Mouse (Mus musculus) hindbrain, embryonic 11.5 days (tissue): ENCODE measurements around the gene Nsun2. TPM values are rescaled to one million over a fixed set of nuclear protein-coding genes. Genes with fewer than 3 reads are reported as not detected.
"Not testable (repeated sequence)": the region's sequence is repeated elsewhere in the genome, so short reads cannot be mapped to it uniquely, and the experiment has no call there.

ENCODE experiments used
- ATAC-seq: fragments of 200-750 bp; cut with Nextera tagmentation; 2 replicates; pipeline ENCODE4 v1.8.0; 2017; ENCODE audit warnings: mild to moderate bottlenecking, moderate TSS enrichment, moderate library complexity; ENCODE audit not compliant: low FRiP score
- DNase-seq: peaks from one replicate; pipeline ENCODE4 v3.0.0-alpha.2; 2015; ENCODE audit warnings: low spot score
- H3K27ac ChIP-seq: fragments of 300-500 bp; sonication (generic); 2 replicates; pipeline ENCODE4 v1.5.1; 2014; ENCODE audit warnings: mild to moderate bottlenecking, low read depth, low read length
- H3K27me3 ChIP-seq: fragments of 300-500 bp; sonication (generic); 2 replicates; pipeline ENCODE4 v1.6.1; 2014; ENCODE audit warnings: mild to moderate bottlenecking, low read length, moderate library complexity, mixed read lengths; ENCODE audit not compliant: control insufficient read depth, insufficient read depth
- H3K36me3 ChIP-seq: fragments of 300-500 bp; sonication (generic); 2 replicates; pipeline ENCODE4 v1.6.1; 2014; ENCODE audit warnings: mild to moderate bottlenecking, low read length, moderate library complexity, mixed read lengths; ENCODE audit not compliant: control insufficient read depth, insufficient read depth
- H3K4me1 ChIP-seq: fragments of 300-500 bp; sonication (generic); replicated peaks from 2 replicates; pipeline ENCODE4 v1.6.1; 2014; ENCODE audit warnings: low read length, mixed read lengths; ENCODE audit not compliant: control insufficient read depth, insufficient read depth
- H3K4me2 ChIP-seq: fragments of 300-500 bp; sonication (generic); replicated peaks from 2 replicates; pipeline ENCODE4 v1.6.1; 2014; ENCODE audit warnings: mild to moderate bottlenecking, low read depth, low read length
- H3K4me3 ChIP-seq: fragments of 300-500 bp; sonication (generic); 2 replicates; pipeline ENCODE4 v1.5.1; 2014; ENCODE audit warnings: low read depth, low read length
- H3K9ac ChIP-seq: fragments of 300-500 bp; sonication (generic); 2 replicates; pipeline ENCODE4 v1.6.1; 2014; ENCODE audit warnings: low read depth, low read length
- H3K9me3 ChIP-seq: fragments of 300-500 bp; sonication (generic); 2 replicates; pipeline ENCODE4 v1.6.1; 2016; ENCODE audit warnings: low read length; ENCODE audit not compliant: control insufficient read depth
- WGBS: fragments of 180-500 bp; shearing (Covaris S2); extraction: QIAGEN DNeasy Blood & Tissue Kit; methylation state at CpG from one replicate; pipeline ENCODE4 v1.1.7; 2014; 5-methylcytosine and 5-hydroxymethylcytosine counted together
- polyA plus RNA-seq: library from polyadenylated mRNA; unstranded; fragments of >200 nt; fragmentation: Nextera tagmentation; extraction: Ambion mirVana; gene quantifications from 2 replicates; pipeline ENCODE4 v1.2.1, GENCODE M21; 2014

Gene Nsun2
- polyA plus RNA-seq, 1 experiment from 2014 or later, result 114 TPM

DNA sequence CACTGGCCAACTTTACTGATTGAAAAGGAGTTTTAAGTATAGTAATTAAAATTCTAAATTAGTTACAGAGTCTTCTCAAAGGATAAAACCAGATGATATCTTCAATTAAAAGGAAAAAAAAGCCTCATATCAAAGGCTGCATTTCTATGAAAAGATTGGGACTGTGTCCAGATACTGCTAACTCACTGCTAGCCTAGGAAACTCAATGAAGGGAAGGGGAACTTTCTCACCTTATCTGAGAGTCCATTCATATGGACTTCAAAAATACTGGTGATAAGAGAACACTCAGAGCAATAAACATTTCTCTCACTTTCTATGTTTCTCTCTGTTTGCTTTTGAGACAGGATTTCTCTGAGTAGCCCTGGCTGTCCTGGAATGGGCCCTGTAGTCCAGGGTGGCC is 31.0 kb downstream of the Nsun2 start:
- Histone ChIP-seq H3K36me3 (no peaks in the 10 kb centered on the region), H3K4me2 (no peak overlapping the region), H3K4me3 (no peak overlapping the region), H3K4me1 (no peaks in the 10 kb centered on the region), H3K27me3 (no peaks in the 10 kb centered on the region), H3K9me3 (no peaks in the 10 kb centered on the region), H3K9ac (no peak overlapping the region), H3K27ac (no peak overlapping the region)
- DNase-seq (no peak), ATAC-seq (no peak)

DNA sequence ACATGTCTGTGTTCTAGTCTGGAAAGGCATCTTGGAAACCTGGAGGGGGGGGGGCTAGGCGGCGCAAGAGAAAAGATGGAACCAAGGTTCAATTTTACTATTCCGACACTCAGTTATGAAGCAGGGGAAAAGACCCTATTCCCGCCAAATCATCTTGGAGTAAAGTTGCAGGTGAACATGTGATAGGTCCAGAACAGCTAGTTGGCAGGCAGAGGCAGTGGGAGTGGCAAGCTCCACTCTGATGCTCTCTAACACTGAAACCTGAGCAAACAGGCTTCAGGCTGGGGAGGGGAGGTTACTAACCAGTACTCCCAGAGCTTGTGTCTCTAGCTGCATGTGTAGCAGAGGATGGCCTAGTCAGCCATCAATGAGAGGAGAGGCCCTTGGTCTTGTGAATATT is 31.9 kb downstream of the Nsun2 start:
- not testable (repeated sequence) for ATAC-seq, H3K27me3 ChIP-seq, DNase-seq, H3K36me3 ChIP-seq, H3K4me3 ChIP-seq, H3K27ac ChIP-seq, H3K4me1 ChIP-seq, H3K4me2 ChIP-seq, H3K9ac ChIP-seq, H3K9me3 ChIP-seq
- 93% methylated on average over 4 of the region's 4 CpGs for WGBS

DNA sequence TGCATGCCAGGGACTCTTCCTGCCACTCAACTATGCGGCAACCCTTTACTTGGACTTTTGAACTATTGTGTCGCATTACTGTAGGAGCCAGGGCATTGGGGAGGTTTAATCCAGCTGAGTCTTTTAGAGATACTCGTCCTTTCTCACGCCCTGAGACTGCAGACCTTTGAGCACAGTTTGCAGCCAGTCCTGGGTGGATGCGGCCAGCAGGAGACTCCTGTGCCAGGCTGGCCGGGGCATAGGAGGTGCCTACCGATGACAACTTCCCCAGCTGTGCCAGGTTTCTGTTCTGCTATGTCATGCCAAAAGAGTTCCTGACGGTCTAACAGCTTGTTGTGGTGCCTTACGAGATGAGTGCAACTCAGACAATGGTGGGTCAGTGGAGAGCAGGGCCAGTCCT is 35.7 kb downstream of the Nsun2 start:
- ATAC-seq (no peak), DNase-seq (no peak)
- Histone ChIP-seq H3K9ac (no peak overlapping the region), H3K4me2 (no peak overlapping the region), H3K9me3 (no peaks in the 10 kb centered on the region), H3K27ac (no peak overlapping the region), H3K4me3 (no peak overlapping the region), H3K27me3 (no peaks in the 10 kb centered on the region), H3K4me1 (no peaks in the 10 kb centered on the region), H3K36me3 (no peaks in the 10 kb centered on the region)
- WGBS, result 87% methylated on average over 9 of the region's 9 CpGs

DNA sequence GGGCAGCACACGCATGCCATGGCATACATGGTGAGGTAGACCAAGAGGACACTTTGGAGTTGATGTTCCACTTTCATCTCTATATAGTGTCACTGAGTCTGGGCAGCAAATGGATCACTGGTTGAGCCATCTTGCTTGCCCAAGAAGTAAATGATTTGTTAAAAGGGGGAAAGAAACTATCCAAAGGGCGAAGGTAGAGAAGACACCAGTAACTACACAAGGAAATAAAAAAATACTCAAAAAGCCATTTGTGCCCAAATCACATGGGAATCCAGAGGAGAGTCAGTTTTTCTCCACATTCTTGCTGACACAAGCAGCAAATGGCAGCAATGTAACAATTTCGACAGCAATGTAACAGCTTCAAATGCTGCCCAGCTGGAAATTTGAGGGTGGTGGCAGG is 39.0 kb downstream of the Nsun2 start:
- Histone ChIP-seq H3K4me3 (no peak overlapping the region), H3K9me3 (no peaks in the 10 kb centered on the region), H3K9ac (no peak overlapping the region), H3K27me3 (no peaks in the 10 kb centered on the region), H3K36me3 (no peaks in the 10 kb centered on the region), H3K4me1 (no peaks in the 10 kb centered on the region), H3K27ac (no peak overlapping the region), H3K4me2 (no peak overlapping the region)
- 88% methylated on average over 3 of the region's 3 CpGs for WGBS
- DNase-seq (no peak), ATAC-seq (no peak)

DNA sequence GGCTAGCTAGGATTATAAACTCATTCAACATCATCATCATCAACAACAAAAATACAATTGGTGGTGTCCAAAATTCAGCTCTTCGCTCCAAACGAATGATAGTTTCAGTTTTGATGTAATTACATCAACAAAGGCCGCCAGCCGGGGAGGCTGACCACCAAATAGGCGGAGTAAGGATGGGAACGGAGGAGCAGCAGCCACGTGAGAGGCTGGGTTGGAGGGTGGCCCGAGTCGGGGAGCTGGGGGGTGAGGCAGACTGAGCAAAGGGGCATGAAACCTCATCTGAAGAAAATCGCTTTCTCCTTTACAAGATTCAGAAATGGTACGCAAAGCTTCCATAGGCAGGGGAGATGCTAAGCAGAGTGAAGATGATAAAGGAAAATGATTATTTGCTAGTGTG is 43.1 kb downstream of the Nsun2 start:
- DNase-seq (no peak), ATAC-seq (no peak)
- no peak overlapping the region for H3K27ac ChIP-seq
- no peaks in the 10 kb centered on the region for H3K36me3 ChIP-seq
- no peaks in the 10 kb centered on the region for H3K27me3 ChIP-seq
- H3K4me2 ChIP-seq, result no peak overlapping the region
- 66% methylated on average over 11 of the region's 11 CpGs for WGBS
- H3K4me1 ChIP-seq, result no peaks in the 10 kb centered on the region
- H3K9ac ChIP-seq, result no peak overlapping the region
- no peak overlapping the region for H3K4me3 ChIP-seq
- H3K9me3 ChIP-seq, result no peaks in the 10 kb centered on the region

DNA sequence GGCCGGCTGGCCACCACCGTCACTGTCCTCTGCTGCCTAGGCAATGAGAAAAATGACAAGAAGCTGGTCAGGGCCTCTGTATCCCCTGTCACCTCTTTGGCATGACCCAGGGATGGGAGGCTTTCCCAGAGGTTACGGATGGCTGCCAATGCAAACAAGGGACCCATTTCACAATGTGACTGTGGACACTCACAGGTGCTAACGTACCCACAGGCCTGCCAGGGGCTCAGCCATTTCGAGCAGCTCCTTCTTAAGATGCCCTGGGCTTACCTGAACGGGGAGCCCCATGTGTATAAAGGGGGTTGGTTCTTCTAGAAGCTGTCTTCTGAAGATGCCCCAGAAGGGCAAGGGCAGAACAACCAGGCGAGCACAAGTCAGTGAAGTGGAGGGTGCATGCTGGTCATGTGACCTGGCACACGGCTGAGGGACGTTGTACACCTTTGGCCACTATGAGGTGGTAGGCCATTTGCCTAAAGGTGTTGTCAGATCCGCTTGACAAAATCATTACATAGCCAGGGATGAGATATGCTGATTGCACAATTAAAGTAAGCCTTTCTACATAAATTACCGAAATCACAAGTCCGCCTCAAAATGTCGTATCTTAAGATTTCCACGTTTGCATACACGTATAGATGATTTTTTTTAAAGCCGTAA is 43.8 kb downstream of the Nsun2 start:
- Histone ChIP-seq H3K27me3 (no peaks in the 10 kb centered on the region), H3K4me3 (no peak overlapping the region), H3K4me1 (no peaks in the 10 kb centered on the region), H3K4me2 (no peak overlapping the region), H3K36me3 (no peaks in the 10 kb centered on the region), H3K9me3 (no peaks in the 10 kb centered on the region), H3K27ac (no peak overlapping the region), H3K9ac (no peak overlapping the region)
- ATAC-seq, result no peak
- no peak for DNase-seq
- WGBS, result 87% methylated on average over 16 of the region's 16 CpGs

DNA sequence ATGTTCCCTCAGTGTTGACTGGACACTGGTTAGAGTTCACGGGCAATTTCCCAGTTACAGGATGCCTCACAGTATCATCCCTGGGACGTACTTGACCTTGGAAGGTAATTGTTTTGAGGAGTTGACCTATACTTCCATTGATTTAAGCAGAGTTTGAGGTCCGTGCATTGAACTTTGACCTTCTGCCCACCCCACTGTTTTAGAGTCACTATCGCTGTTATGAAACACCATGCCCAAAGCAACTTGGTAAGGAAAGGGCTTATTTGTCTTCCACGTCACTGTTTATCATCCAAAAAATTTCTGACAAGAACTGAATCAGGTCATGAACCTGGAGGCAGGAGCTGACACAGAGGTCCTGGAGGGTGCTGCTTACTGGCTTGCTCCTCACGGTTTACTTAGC is 48.9 kb downstream of the Nsun2 start:
- DNase-seq (no peak), ATAC-seq (no peak)
- Histone ChIP-seq H3K27ac (no peak overlapping the region), H3K4me2 (no peak overlapping the region), H3K4me1 (no peaks in the 10 kb centered on the region), H3K9me3 (no peaks in the 10 kb centered on the region), H3K9ac (no peak overlapping the region), H3K36me3 (no peaks in the 10 kb centered on the region), H3K4me3 (no peak overlapping the region), H3K27me3 (no peaks in the 10 kb centered on the region)
- 88% methylated on average over 6 of the region's 6 CpGs for WGBS

DNA sequence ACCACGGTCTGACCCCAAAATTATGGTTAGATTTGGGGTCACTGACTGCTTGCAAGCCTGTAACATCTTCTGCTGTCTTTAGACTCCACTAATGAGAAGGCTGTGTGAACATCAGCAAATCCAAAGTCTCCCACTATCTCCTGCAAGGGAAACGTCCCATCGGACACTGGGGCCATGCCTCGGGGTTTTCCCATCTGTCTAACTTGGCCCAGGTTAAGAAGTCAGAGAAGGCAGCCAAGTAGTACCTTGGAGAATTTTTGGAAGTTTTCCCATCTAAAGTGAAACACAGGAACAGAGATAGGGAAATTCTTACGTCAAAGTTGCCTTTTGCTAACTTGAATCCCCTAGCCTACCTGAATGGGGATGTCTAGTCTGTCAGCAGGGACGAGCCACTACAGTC is 50.0 kb downstream of the Nsun2 start:
- Histone ChIP-seq H3K36me3 (no peaks in the 10 kb centered on the region), H3K9ac (no peak overlapping the region), H3K27me3 (no peaks in the 10 kb centered on the region), H3K4me2 (no peak overlapping the region), H3K27ac (no peak overlapping the region), H3K4me3 (no peak overlapping the region), H3K4me1 (no peaks in the 10 kb centered on the region), H3K9me3 (no peaks in the 10 kb centered on the region)
- DNase-seq (no peak), ATAC-seq (no peak)
- WGBS, result 89% methylated on average over 6 of the region's 6 CpGs

DNA sequence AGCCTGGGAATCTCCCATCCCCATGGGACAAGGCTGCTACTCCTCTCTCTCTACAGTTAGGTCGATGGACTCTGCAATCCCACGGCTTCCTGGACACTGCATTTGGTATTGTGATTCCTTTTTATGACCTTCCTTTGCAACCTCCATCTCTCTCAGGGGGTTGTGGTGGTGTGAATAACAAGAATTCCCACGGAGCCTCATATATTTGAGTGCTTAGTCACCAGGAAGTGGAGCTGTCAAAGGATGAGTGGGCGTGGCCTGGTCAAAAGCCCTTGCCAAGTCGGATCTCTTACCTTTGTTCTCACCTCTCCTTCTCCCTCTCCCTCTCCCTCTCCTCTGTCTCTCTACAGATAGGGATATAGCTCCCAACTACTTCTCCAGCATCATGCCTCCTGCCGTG is 52.3 kb downstream of the Nsun2 start:
- H3K4me3 ChIP-seq, result no peak overlapping the region
- H3K9ac ChIP-seq, result no peak overlapping the region
- H3K4me2 ChIP-seq, result no peak overlapping the region
- no peaks in the 10 kb centered on the region for H3K27me3 ChIP-seq
- no peak overlapping the region for H3K27ac ChIP-seq
- no peaks in the 10 kb centered on the region for H3K36me3 ChIP-seq
- no peaks in the 10 kb centered on the region for H3K4me1 ChIP-seq
- WGBS, result 72% methylated on average over 6 of the region's 6 CpGs
- ATAC-seq (no peak), DNase-seq (no peak)
- H3K9me3 ChIP-seq, result no peaks in the 10 kb centered on the region
